Mouse (Mus musculus) thymus, adult 2 months (tissue): ENCODE data around the gene Zfp93.

Experiments used
- CTCF ChIP-seq: fragments of 200-500 bp; IDR thresholded peaks from 2 replicates; pipeline ENCODE4 v1.5.1; 2012; ENCODE audit warnings: mild to moderate bottlenecking, control low read depth, low read length, moderate library complexity, borderline replicate concordance; ENCODE audit not compliant: control insufficient read depth, poor library complexity, insufficient read depth; ENCODE audit errors: extremely low read depth
- POLR2A ChIP-seq: fragments of 200-500 bp; IDR thresholded peaks from 2 replicates; pipeline ENCODE4 v1.6.1; 2012; ENCODE audit warnings: mild to moderate bottlenecking, low read length, control low read depth, moderate library complexity; ENCODE audit not compliant: control insufficient read depth, poor library complexity, insufficient read depth; ENCODE audit errors: extremely low read depth

DNA sequence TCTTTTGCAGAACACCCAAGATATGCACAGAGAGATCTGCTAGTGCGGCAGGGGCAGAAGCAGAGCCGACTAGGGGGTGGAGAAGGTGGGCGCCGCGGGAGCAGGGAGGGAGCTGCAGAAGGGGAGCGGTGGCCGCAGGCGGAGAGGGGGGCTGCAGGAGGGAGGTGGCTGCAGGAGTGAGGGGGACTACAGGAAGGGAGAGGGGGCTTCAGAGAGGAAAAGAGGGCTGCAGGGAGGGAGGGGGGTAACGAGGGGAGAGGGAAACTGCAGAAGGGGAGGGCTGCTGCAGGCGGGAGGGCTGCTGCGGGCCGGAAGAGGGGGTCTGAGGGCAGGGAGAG, 28.4 kb downstream of the Zfp93 start:
- TF ChIP-seq POLR2A (no peak), CTCF (no peak)
